Mouse (Mus musculus) G1E (cell line): ENCODE measurements around the gene Mthfd1. TPM values are rescaled to one million over a fixed set of nuclear protein-coding genes. Genes with fewer than 3 reads are reported as not detected.
"Not testable (repeated sequence)": the region's sequence is repeated elsewhere in the genome, so short reads cannot be mapped to it uniquely, and the experiment has no call there.

Experiments
- ATAC-seq: 2 replicates; pipeline ENCODE4 v1.8.0; 2016; ENCODE audit warnings: mild to moderate bottlenecking; ENCODE audit not compliant: insufficient number of reproducible peaks, poor library complexity, low FRiP score, severe bottlenecking; ENCODE audit errors: extremely low read depth
- DNase-seq: peaks from one replicate; pipeline ENCODE4 v3.0.0; 2012; ENCODE audit warnings: low spot score
- H3K27me3 ChIP-seq: 2 replicates; pipeline ENCODE4 v1.6.1; 2012; ENCODE audit warnings: mild to moderate bottlenecking, low read length, inconsistent platforms; ENCODE audit not compliant: insufficient read depth
- H3K36me3 ChIP-seq: replicated peaks from 2 replicates; pipeline ENCODE3; 2012; ENCODE audit warnings: mild to moderate bottlenecking, inconsistent platforms
- H3K4me1 ChIP-seq: 2 replicates; pipeline ENCODE4 v1.6.1; 2012; ENCODE audit warnings: low read depth, low read length, inconsistent platforms, mixed read lengths; ENCODE audit not compliant: insufficient read depth
- H3K4me3 ChIP-seq: 2 replicates; pipeline ENCODE4 v1.5.1; 2012; ENCODE audit warnings: low read depth, mild to moderate bottlenecking, inconsistent platforms, low read length, moderate library complexity, mixed read lengths
- H3K9me3 ChIP-seq: replicated peaks from 2 replicates; pipeline ENCODE4 v1.6.1; 2012; ENCODE audit warnings: inconsistent platforms
- CTCF ChIP-seq: IDR thresholded peaks from 2 replicates; pipeline ENCODE4 v1.5.1; 2012; ENCODE audit warnings: low read depth, low read length, inconsistent platforms, mixed read lengths
- GATA1 ChIP-seq: IDR thresholded peaks from 2 replicates; pipeline ENCODE4 v1.6.1; 2012; ENCODE audit warnings: borderline replicate concordance, low read length, inconsistent platforms, mixed read lengths
- GATA2 ChIP-seq: IDR thresholded peaks from 2 replicates; pipeline ENCODE4 v1.6.1; 2012; ENCODE audit warnings: low read depth, low read length, inconsistent platforms, borderline replicate concordance
- POLR2AphosphoS5 ChIP-seq: IDR thresholded peaks from 2 replicates; pipeline ENCODE4 v1.6.1; 2012; ENCODE audit warnings: low read depth, low read length, inconsistent platforms; ENCODE audit not compliant: insufficient replicate concordance
- TAL1 ChIP-seq: conservative IDR thresholded peaks from 2 replicates; pipeline ENCODE4 v1.6.1; 2012; ENCODE audit warnings: low read depth, low read length, inconsistent platforms, mixed read lengths
- polyA plus RNA-seq: library from polyadenylated mRNA; stranded (reverse); fragments of >175 nt; gene quantifications from 2 replicates; pipeline ENCODE4 v1.2.3, GENCODE M21; 2012
- total RNA-seq, 2 experiments: library from RNA; stranded (forward) in 1 of 2; stranded (reverse) in 1 of 2; fragments of 200-1000 nt in 1 of 2; fragments of >200 nt in 1 of 2; fragmentation: Nextera tagmentation in 1 of 2; gene quantifications; 2 replicates each; pipeline ENCODE4 v1.2.3; 2014 to 2017

The Mthfd1 gene
- total RNA-seq (2014; fragmentation: Nextera tagmentation): 164 and 185 TPM in 2 replicates
- total RNA-seq (2017): 253 TPM in 2 replicates
- 199 and 228 TPM in 2 replicates for polyA plus RNA-seq

- ATAC-seq (peak; percentile 97), DNase-seq (peak; percentile 100)
- TF ChIP-seq POLR2AphosphoS5 (no peak), TAL1 (no peak), CTCF (no peak), GATA2 (no peak), GATA1 (no peak)
- Histone ChIP-seq H3K27me3 (no peaks in the 10 kb centered on the region), H3K9me3 (no peaks in the 10 kb centered on the region), H3K36me3 (peaks cover 27% of the 10 kb centered on the region), H3K4me3 (peak within 1 kb of the TSS; percentile 79), H3K4me1 (peaks cover 65% of the 10 kb centered on the region)
Measured at GRCm38 (mm10) chr12:76254725-76255498, at the start of gene Mthfd1. TSS of gene Mthfd1 (plus strand) at chr12:76255298.

- H3K9me3 ChIP-seq: no peaks in the 10 kb centered on the region
- H3K4me1 ChIP-seq: 0 out of 2 replicates have a peak, but pooled peaks cover 2% of the 10 kb centered on the region
- no peak for TF ChIP-seq POLR2AphosphoS5
- no peaks in the 10 kb centered on the region for H3K36me3 ChIP-seq
- no peak for ATAC-seq
- H3K4me3 ChIP-seq: no peak overlapping the region
- no peaks in the 10 kb centered on the region for H3K27me3 ChIP-seq
- DNase-seq: no peak
Measured at GRCm38 (mm10) chr12:76209429-76209974, 45.6 kb upstream of the Mthfd1 start.

GRCm38 (mm10) chr12:76215121-76215520 is 40.0 kb upstream of the Mthfd1 start:
- TF ChIP-seq GATA1: no peak
- TF ChIP-seq GATA2: no peak
- no peak for TF ChIP-seq TAL1
- no peak for TF ChIP-seq POLR2AphosphoS5
- TF ChIP-seq CTCF: no peak
- Histone ChIP-seq H3K9me3 (no peaks in the 10 kb centered on the region), H3K36me3 (peaks cover 2% of the 10 kb centered on the region), H3K27me3 (no peaks in the 10 kb centered on the region), H3K4me1 (peaks cover 7% of the 10 kb centered on the region; the same call in 1 of the 2 replicates), H3K4me3 (no peak overlapping the region)
- ATAC-seq (no peak), DNase-seq (no peak)

GRCm38 (mm10) chr12:76216716-76217115 is 38.4 kb upstream of the Mthfd1 start:
- TF ChIP-seq GATA2: no peak
- TF ChIP-seq TAL1: no peak
- TF ChIP-seq CTCF: no peak
- no peak for TF ChIP-seq GATA1
- no peak for TF ChIP-seq POLR2AphosphoS5
- DNase-seq (no peak), ATAC-seq (no peak)
- H3K27me3 ChIP-seq: no peaks in the 10 kb centered on the region
- H3K4me3 ChIP-seq: no peak overlapping the region
- H3K9me3 ChIP-seq: no peaks in the 10 kb centered on the region
- peaks cover 8% of the 10 kb centered on the region; the same call in 1 of the 2 replicates for H3K4me1 ChIP-seq
- H3K36me3 ChIP-seq: peaks cover 2% of the 10 kb centered on the region

GRCm38 (mm10) chr12:76222104-76222503 is 33.0 kb upstream of the Mthfd1 start:
- not testable (repeated sequence) for H3K4me1 ChIP-seq, H3K36me3 ChIP-seq, H3K9me3 ChIP-seq, H3K4me3 ChIP-seq, ATAC-seq, H3K27me3 ChIP-seq, DNase-seq

- Histone ChIP-seq H3K4me3 (no peak overlapping the region), H3K36me3 (peaks cover 25% of the 10 kb centered on the region), H3K27me3 (no peaks in the 10 kb centered on the region), H3K9me3 (no peaks in the 10 kb centered on the region), H3K4me1 (peaks cover 36% of the 10 kb centered on the region)
- TF ChIP-seq GATA2 (no peak), POLR2AphosphoS5 (no peak), TAL1 (no peak), GATA1 (no peak), CTCF (no peak)
- DNase-seq: no peak
- no peak for ATAC-seq
Measured at GRCm38 (mm10) chr12:76230644-76231043, 24.5 kb upstream of the Mthfd1 start.
